Mouse (Mus musculus): ENCODE results near the gene Lamb1.

DNA sequence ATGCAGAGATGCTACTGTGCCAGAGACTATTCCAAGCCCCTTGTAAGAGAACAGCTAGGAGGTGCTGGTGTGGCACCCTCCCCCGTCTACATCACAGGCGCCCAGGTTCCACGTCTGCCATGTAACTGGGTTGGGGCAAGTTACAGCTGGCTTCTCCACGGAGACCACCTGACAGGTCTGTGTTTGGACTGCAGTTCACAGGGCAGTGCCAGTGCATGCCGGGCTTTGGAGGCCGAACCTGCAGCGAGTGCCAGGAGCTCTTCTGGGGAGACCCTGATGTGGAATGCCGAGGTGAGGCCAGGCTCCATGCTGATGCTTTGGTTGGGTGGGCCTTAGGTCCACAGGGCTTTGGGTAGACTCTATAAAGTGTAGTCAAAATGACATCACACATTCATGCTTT lies 42.7 kb downstream of the Lamb1 start:
- TF ChIP-seq CTCF (IDR thresholded peaks at IDR 0.05; ENCODE audit: low read depth) (no peak), EP300 (optimal IDR thresholded peaks at IDR 0.05) (no peak)

Data from stomach, postnatal 0 days (tissue).